Mouse (Mus musculus) heart, embryonic 12.5 days (tissue): ENCODE measurements around the gene Ptcra. TPM values are rescaled to one million over a fixed set of nuclear protein-coding genes. Genes with fewer than 3 reads are reported as not detected.
A peak's percentile ranks its signal among the peaks of the same experiment; 100 is the strongest.
"Not testable (repeated sequence)": the region's sequence is repeated elsewhere in the genome, so short reads cannot be mapped to it uniquely, and the experiment has no call there.

ENCODE experiments used
- ATAC-seq: fragments of 200-750 bp; cut with Nextera tagmentation; 2 replicates; pipeline ENCODE4 v1.8.0; 2017; ENCODE audit warnings: moderate TSS enrichment, moderate library complexity; ENCODE audit not compliant: insufficient number of reproducible peaks, low FRiP score
- H3K27ac ChIP-seq: fragments of 300-500 bp; sonication (generic); 2 replicates; pipeline ENCODE4 v1.5.1; 2016; ENCODE audit warnings: mild to moderate bottlenecking, moderate library complexity; ENCODE audit not compliant: poor library complexity, severe bottlenecking
- H3K27me3 ChIP-seq: fragments of 300-500 bp; sonication (generic); replicated peaks from 2 replicates; pipeline ENCODE4 v1.6.1; 2016; ENCODE audit warnings: mild to moderate bottlenecking, moderate library complexity
- H3K36me3 ChIP-seq: fragments of 300-500 bp; sonication (generic); 2 replicates; pipeline ENCODE4 v1.6.1; 2016; ENCODE audit warnings: mild to moderate bottlenecking, moderate library complexity
- H3K4me1 ChIP-seq: fragments of 300-500 bp; sonication (generic); replicated peaks from 2 replicates; pipeline ENCODE4 v1.6.1; 2016; ENCODE audit warnings: mild to moderate bottlenecking
- H3K4me2 ChIP-seq: fragments of 300-500 bp; sonication (generic); 2 replicates; pipeline ENCODE4 v1.6.1; 2016; ENCODE audit warnings: mild to moderate bottlenecking, moderate library complexity
- H3K4me3 ChIP-seq: fragments of 300-500 bp; sonication (generic); 2 replicates; pipeline ENCODE4 v1.5.1; 2016; ENCODE audit warnings: mild to moderate bottlenecking
- H3K9ac ChIP-seq: fragments of 300-500 bp; sonication (generic); 2 replicates; pipeline ENCODE4 v1.6.1; 2016; ENCODE audit warnings: mild to moderate bottlenecking, moderate library complexity
- H3K9me3 ChIP-seq: fragments of 300-500 bp; sonication (generic); replicated peaks from 2 replicates; pipeline ENCODE4 v1.6.1; 2016; ENCODE audit warnings: mild to moderate bottlenecking, moderate library complexity
- WGBS: fragments of 180-500 bp; shearing (Covaris S2); methylation state at CpG from one replicate; pipeline ENCODE4 v1.1.7; 2016; 5-methylcytosine and 5-hydroxymethylcytosine counted together
- polyA plus RNA-seq: library from polyadenylated mRNA; unstranded; fragments of >200 nt; fragmentation: Nextera tagmentation; extraction: Ambion mirVana; gene quantifications from 2 replicates; pipeline ENCODE4 v1.2.1, GENCODE M21; 2016

The Ptcra gene
- polyA plus RNA-seq: 0.13 and 0.33 TPM in 2 replicates

GRCm38 (mm10) chr17:46763544-46763943 is at the start of gene Ptcra:
Gene Ptcra (minus strand): TSS chr17:46763712.
- no peak within 1 kb of the TSS for H3K4me3 ChIP-seq
- no peak for ATAC-seq
- no peaks in the 10 kb centered on the region for H3K9me3 ChIP-seq
- no peak within 1 kb of the TSS for H3K4me2 ChIP-seq
- no peak within 1 kb of the TSS for H3K9ac ChIP-seq
- H3K4me1 ChIP-seq: no peaks in the 10 kb centered on the region
- H3K27ac ChIP-seq: no peak within 1 kb of the TSS
- WGBS: 50% methylated on average over 2 of the region's 2 CpGs
- no peaks in the 10 kb centered on the region for H3K27me3 ChIP-seq
- H3K36me3 ChIP-seq: no peaks in the 10 kb centered on the region

DNA sequence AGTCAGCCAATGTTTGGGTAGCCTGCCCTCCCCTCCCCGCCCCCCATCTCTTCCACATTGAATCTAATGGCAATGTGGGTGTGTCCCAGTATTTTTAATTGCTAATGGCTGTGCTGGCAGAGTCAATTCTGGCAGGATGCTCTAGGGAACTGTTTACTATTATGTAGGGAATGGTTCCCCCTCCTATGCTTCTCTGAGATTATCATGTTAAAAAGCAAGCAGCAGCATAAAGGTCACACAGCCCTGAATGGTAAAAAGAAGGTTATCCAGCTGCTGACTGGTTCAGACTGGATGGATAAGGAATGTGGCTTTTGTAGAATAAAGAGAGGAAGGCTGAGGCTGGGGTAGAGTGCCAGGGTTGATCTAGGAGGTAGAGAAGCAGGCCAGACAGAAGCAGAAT is 48.9 kb upstream of the Ptcra start:
- H3K27ac ChIP-seq: no peak overlapping the region
- no peak for ATAC-seq

DNA sequence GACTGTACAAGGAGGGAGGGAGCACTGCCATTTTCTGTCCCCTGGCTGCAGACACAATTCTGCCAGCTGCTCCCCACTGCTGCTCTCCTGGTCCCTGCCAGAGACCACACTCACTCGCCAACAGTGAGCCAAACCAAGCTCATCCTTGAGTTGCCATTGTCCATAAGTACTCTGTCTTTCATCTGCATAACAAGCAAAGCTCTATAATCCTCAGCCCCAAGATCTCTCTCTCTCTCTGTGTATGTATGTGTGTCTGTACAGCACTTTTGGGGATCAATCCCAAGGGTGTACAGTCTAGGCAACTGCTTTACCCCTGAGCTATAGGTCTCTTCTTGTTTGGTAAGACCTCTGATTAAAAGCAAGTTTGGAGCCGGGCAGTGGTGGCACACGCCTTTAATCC is 47.2 kb upstream of the Ptcra start:
- Histone ChIP-seq H3K9me3 (no peaks in the 10 kb centered on the region), H3K4me2 (no peak overlapping the region), H3K4me1 (no peaks in the 10 kb centered on the region), H3K4me3 (no peak overlapping the region), H3K27me3 (no peaks in the 10 kb centered on the region), H3K36me3 (peaks cover 72% of the 10 kb centered on the region), H3K27ac (no peak overlapping the region), H3K9ac (no peak overlapping the region)
- 90% methylated on average over 3 of the region's 3 CpGs for WGBS
- no peak for ATAC-seq

More for the DNA sequence above, 48.9 kb upstream of the Ptcra start:
- Histone ChIP-seq H3K4me2 (no peak overlapping the region), H3K4me1 (no peaks in the 10 kb centered on the region), H3K27me3 (no peaks in the 10 kb centered on the region), H3K9me3 (no peaks in the 10 kb centered on the region), H3K9ac (no peak overlapping the region), H3K4me3 (no peak overlapping the region), H3K36me3 (peaks cover 60% of the 10 kb centered on the region)
- 88% methylated on average over 1 of the region's 1 CpGs for WGBS

GRCm38 (mm10) chr17:46809131-46809830 is 45.8 kb upstream of the Ptcra start:
- 74% methylated on average over 6 of the region's 6 CpGs for WGBS
- no peaks in the 10 kb centered on the region for H3K9me3 ChIP-seq
- no peak for ATAC-seq

GRCm38 (mm10) chr17:46808376-46808775 is 44.9 kb upstream of the Ptcra start:
- 87% methylated on average over 10 of the region's 10 CpGs for WGBS
- Histone ChIP-seq H3K27me3 (no peaks in the 10 kb centered on the region), H3K4me2 (no peak overlapping the region), H3K4me3 (no peak overlapping the region), H3K36me3 (peaks cover 70% of the 10 kb centered on the region), H3K27ac (no peak overlapping the region), H3K4me1 (no peaks in the 10 kb centered on the region), H3K9ac (no peak overlapping the region), H3K9me3 (no peaks in the 10 kb centered on the region)
- no peak for ATAC-seq

More at GRCm38 (mm10) chr17:46809131-46809830, 45.8 kb upstream of the Ptcra start:
- Histone ChIP-seq H3K9ac (no peak overlapping the region), H3K4me2 (no peak overlapping the region), H3K4me1 (no peaks in the 10 kb centered on the region), H3K27ac (0 out of 2 replicates have a peak overlapping the region, but pooled peaks have one; percentile 26), H3K4me3 (no peak overlapping the region), H3K36me3 (peaks cover 75% of the 10 kb centered on the region), H3K27me3 (no peaks in the 10 kb centered on the region)

GRCm38 (mm10) chr17:46801761-46802160 is 38.2 kb upstream of the Ptcra start:
- Histone ChIP-seq H3K4me1 (no peaks in the 10 kb centered on the region), H3K36me3 (peaks cover 61% of the 10 kb centered on the region), H3K4me3 (no peak overlapping the region), H3K4me2 (no peak overlapping the region), H3K27ac (no peak overlapping the region), H3K9me3 (no peaks in the 10 kb centered on the region), H3K27me3 (no peaks in the 10 kb centered on the region), H3K9ac (no peak overlapping the region)
- ATAC-seq: no peak
- 78% methylated on average over 6 of the region's 6 CpGs for WGBS

DNA sequence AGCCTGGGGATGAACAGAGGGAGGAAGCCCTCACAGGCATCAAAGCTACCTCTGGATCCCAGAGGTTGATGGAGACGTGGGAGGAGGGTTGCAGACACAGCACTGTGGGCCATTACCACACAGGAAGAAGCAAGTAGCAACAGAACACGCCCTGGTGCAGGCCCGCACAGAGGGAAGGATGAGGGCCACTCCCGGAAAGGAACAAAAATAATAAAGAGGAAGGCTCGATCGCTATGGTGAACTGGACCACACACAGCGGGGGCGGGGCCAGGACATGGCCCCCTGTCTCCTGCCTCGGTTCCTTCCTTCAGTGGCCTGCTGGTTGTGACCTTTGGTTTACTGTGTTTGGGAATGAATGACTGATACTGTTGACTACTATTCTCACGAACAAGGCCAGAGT is 36.2 kb upstream of the Ptcra start:
- H3K27me3 ChIP-seq: no peaks in the 10 kb centered on the region
- no peak overlapping the region for H3K4me3 ChIP-seq
- H3K27ac ChIP-seq: no peak overlapping the region
- H3K36me3 ChIP-seq: peaks cover 41% of the 10 kb centered on the region
- H3K4me1 ChIP-seq: peaks cover 7% of the 10 kb centered on the region
- no peak for ATAC-seq
- H3K9me3 ChIP-seq: no peaks in the 10 kb centered on the region
- WGBS: 79% methylated on average over 10 of the region's 10 CpGs
- no peak overlapping the region for H3K9ac ChIP-seq
- H3K4me2 ChIP-seq: no peak overlapping the region

DNA sequence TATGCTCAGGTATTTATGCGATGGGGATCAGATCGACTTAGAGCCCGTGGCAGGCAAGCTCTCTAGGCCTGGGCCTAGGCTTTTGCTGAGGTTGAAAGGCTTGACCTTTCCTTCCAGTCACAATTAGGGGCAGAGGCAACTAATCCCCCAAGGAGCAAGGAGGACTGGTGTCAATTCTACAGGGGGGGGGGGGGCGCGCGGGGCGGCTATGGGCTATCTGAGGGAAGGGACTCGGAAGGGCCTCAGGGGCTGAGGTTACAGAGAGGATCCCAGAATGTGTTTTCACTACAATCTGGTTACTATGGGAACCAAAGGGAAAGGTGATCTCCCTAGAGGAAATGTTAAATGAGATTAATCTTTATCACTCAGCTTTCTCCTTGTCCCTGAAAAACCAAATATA is 33.9 kb upstream of the Ptcra start:
- H3K27ac ChIP-seq: no peak overlapping the region
- ATAC-seq: no peak
- no peak overlapping the region for H3K9ac ChIP-seq
- H3K9me3 ChIP-seq: 0 out of 2 replicates have a peak, but pooled peaks cover 3% of the 10 kb centered on the region
- H3K4me3 ChIP-seq: no peak overlapping the region
- 37% methylated on average over 8 of the region's 8 CpGs for WGBS
- H3K36me3 ChIP-seq: peaks cover 35% of the 10 kb centered on the region
- H3K4me2 ChIP-seq: no peak overlapping the region
- no peaks in the 10 kb centered on the region for H3K27me3 ChIP-seq
- H3K4me1 ChIP-seq: peaks cover 7% of the 10 kb centered on the region

- no peak overlapping the region for H3K4me2 ChIP-seq
- 88% methylated on average over 4 of the region's 4 CpGs for WGBS
- no peak for ATAC-seq
- H3K9me3 ChIP-seq: 0 out of 2 replicates have a peak, but pooled peaks cover 4% of the 10 kb centered on the region
- peaks cover 7% of the 10 kb centered on the region for H3K4me1 ChIP-seq
- no peak overlapping the region for H3K27ac ChIP-seq
- H3K4me3 ChIP-seq: no peak overlapping the region
- peaks cover 29% of the 10 kb centered on the region for H3K36me3 ChIP-seq
- H3K27me3 ChIP-seq: no peaks in the 10 kb centered on the region
- H3K9ac ChIP-seq: no peak overlapping the region
Measured at GRCm38 (mm10) chr17:46796743-46797142, 33.2 kb upstream of the Ptcra start.

DNA sequence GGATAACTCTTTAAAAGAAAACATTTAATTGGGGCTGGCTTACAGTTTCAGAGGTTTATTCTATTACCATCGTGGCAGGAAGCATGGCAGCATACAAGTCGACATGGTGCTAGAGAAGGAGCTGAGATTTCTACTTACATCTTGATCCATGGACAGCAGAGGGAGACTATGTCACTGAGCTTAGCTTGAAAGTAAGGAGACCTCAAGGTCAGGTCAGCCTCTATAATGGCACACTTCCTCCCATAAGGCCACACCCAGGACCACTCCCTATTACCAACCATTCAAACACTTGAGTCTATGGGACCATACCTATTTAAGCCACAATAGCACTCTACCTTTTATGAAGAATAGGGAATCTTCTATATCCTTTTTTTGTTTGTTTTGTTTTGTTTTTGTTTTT is 29.5 kb upstream of the Ptcra start:
- WGBS: 76% methylated on average over 2 of the region's 2 CpGs
- 0 out of 2 replicates have a peak, but pooled peaks cover 4% of the 10 kb centered on the region for H3K9me3 ChIP-seq
- no peaks in the 10 kb centered on the region for H3K27me3 ChIP-seq
- no peak overlapping the region for H3K9ac ChIP-seq
- H3K4me3 ChIP-seq: no peak overlapping the region
- no peak overlapping the region for H3K27ac ChIP-seq
- H3K4me1 ChIP-seq: peaks cover 7% of the 10 kb centered on the region
- no peaks in the 10 kb centered on the region for H3K36me3 ChIP-seq
- no peak for ATAC-seq
- H3K4me2 ChIP-seq: no peak overlapping the region

DNA sequence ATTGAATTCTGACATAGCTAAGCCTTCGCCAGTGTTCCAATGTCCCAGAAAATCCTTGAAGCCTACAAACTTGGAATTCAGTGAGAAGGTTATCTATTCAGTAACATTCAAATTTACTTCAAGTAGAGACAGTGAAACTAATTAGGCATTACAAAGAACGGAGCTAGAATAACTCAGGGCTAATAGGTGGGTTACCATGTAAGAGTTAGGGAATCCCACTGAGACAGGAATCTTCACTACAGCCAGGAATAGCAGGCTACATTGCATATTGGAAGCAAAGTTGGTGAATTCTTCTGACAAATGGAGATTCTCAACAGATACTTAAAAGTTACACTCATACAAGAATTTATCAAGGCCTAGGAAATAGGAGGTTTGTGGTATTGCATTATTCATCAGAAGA is 24.5 kb upstream of the Ptcra start:
- not testable (repeated sequence) for H3K9me3 ChIP-seq, ATAC-seq, H3K27me3 ChIP-seq, H3K4me3 ChIP-seq, H3K4me2 ChIP-seq, H3K27ac ChIP-seq, H3K36me3 ChIP-seq, H3K9ac ChIP-seq, H3K4me1 ChIP-seq
- 60% methylated on average over 2 of the region's 2 CpGs for WGBS

DNA sequence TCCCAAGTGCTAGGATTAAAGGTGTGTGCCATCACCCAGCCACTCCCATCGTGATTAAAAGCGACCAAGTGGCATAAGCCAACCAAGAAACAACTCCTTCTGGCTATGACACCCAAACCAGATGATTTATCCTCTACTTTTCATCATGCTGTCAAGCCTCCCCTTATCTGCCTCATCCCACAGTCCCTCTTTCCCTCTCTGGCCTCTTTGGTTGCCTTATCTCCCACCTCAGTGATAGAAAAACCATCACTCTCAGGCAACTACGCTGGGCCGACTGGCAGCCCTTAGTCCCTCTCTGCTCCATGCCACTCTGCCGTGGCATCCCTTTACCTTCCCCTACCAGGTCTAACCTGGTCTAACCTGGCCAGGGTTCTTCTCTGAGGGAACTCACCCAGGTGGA is 23.4 kb upstream of the Ptcra start:
- Histone ChIP-seq H3K4me1 (no peaks in the 10 kb centered on the region), H3K4me3 (no peak overlapping the region), H3K4me2 (no peak overlapping the region), H3K36me3 (no peaks in the 10 kb centered on the region), H3K27ac (no peak overlapping the region), H3K9ac (no peak overlapping the region), H3K9me3 (no peaks in the 10 kb centered on the region), H3K27me3 (no peaks in the 10 kb centered on the region)
- WGBS: 67% methylated on average over 5 of the region's 5 CpGs
- ATAC-seq: no peak
